Mouse (Mus musculus) liver, postnatal 0 days (tissue): ENCODE measurements around the gene Usp12. TPM values are rescaled to one million over a fixed set of nuclear protein-coding genes. Genes with fewer than 3 reads are reported as not detected.

Source experiments
- ATAC-seq: fragments of 200-750 bp; cut with Nextera tagmentation; 2 replicates; pipeline ENCODE4 v1.8.0; 2017; ENCODE audit warnings: mild to moderate bottlenecking, moderate library complexity
- DNase-seq: peaks from one replicate; pipeline ENCODE4 v3.0.0-alpha.2; 2016
- H3K27ac ChIP-seq: fragments of 300-500 bp; sonication (generic); 2 replicates; pipeline ENCODE4 v1.5.1; 2014; ENCODE audit warnings: antibody characterized with exemption, moderate library complexity, mild to moderate bottlenecking, low read depth
- H3K27me3 ChIP-seq: fragments of 300-500 bp; sonication (generic); 2 replicates; pipeline ENCODE4 v1.6.1; 2014; ENCODE audit warnings: low read length, control low read depth, mixed read lengths; ENCODE audit not compliant: insufficient read depth
- H3K36me3 ChIP-seq: fragments of 300-500 bp; sonication (generic); replicated peaks from 2 replicates; pipeline ENCODE4 v1.6.1; 2014; ENCODE audit warnings: mild to moderate bottlenecking, control low read depth, low read length, moderate library complexity, mixed read lengths; ENCODE audit not compliant: insufficient read depth
- H3K4me1 ChIP-seq: fragments of 300-500 bp; sonication (generic); 2 replicates; pipeline ENCODE4 v1.6.1; 2014; ENCODE audit warnings: antibody characterized with exemption, mild to moderate bottlenecking, control low read depth; ENCODE audit not compliant: insufficient read depth
- H3K4me2 ChIP-seq: fragments of 300-500 bp; sonication (generic); 2 replicates; pipeline ENCODE4 v1.6.1; 2014; ENCODE audit warnings: low read depth, mild to moderate bottlenecking, low read length, moderate library complexity, mixed read lengths
- H3K4me3 ChIP-seq: fragments of 300-500 bp; sonication (generic); 2 replicates; pipeline ENCODE4 v1.5.1; 2014; ENCODE audit warnings: low read depth, low read length
- H3K9ac ChIP-seq: fragments of 300-500 bp; sonication (generic); replicated peaks from 2 replicates; pipeline ENCODE4 v1.6.1; 2014; ENCODE audit warnings: mild to moderate bottlenecking, moderate library complexity
- H3K9me3 ChIP-seq: fragments of 300-500 bp; sonication (generic); 2 replicates; pipeline ENCODE4 v1.6.1; 2016; ENCODE audit warnings: mild to moderate bottlenecking, control low read depth, low read length, mixed read lengths
- CTCF ChIP-seq: sonication (generic); IDR thresholded peaks from 2 replicates; pipeline ENCODE4 v1.5.1; 2016; ENCODE audit warnings: antibody characterized with exemption, low read depth
- EP300 ChIP-seq: IDR thresholded peaks from 2 replicates; pipeline ENCODE4 v1.6.1; 2016; ENCODE audit warnings: antibody characterized with exemption, low read depth, mild to moderate bottlenecking
- WGBS: fragments of 180-500 bp; shearing (Covaris S2); extraction: QIAGEN DNeasy Blood & Tissue Kit; methylation state at CpG from one replicate; pipeline ENCODE4 v1.1.7; 2014; ENCODE audit not compliant: insufficient replicate concordance; 5-methylcytosine and 5-hydroxymethylcytosine counted together
- polyA plus RNA-seq: library from polyadenylated mRNA; unstranded; fragments of >200 nt; fragmentation: Nextera tagmentation; extraction: Ambion mirVana; gene quantifications from 2 replicates; pipeline ENCODE4 v1.2.1, GENCODE M21; 2015

The Usp12 gene
- polyA plus RNA-seq, 1 experiment from 2014 or later: 6.8 TPM

DNA sequence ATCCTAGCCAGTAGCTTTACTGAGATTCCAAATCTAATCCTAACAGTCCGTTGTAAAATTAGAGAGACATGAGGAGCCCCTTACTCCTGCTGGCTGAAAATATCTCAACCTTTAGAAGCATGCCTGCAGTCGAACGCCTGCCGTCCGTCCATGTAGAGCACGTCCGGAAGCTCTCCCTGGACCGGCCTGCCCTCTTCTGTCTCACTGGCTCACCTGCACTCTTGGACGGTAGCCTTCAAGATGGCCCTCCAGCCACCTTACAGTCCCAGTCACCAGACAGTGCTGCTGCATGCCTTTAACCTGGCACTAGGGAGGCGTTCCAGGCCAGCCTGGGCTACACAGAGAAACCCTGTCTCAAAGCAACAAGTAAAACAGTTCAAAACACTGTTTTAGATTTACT lies 11.5 kb downstream of the Usp12 start:
- Histone ChIP-seq H3K27me3 (no peaks in the 10 kb centered on the region), H3K4me1 (peaks cover 29% of the 10 kb centered on the region)

DNA sequence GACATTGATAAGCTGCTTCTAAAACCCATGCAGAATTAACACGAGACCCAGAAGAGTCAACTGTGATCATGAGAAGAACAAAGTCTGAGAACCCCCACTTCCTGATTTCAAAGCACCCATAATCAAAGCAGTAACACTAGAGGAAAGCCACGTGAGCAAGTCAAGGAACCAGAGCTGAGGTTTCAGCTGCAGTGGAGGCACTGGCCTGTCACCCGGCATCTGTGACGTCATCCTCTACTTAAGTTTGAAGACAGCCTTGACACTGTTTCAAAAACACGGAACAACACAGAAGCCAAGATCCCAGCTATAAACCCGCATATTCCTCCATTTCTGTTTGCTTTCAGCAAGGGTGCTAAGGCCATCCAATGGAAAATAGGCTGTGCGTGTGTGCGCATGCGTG lies 13.1 kb downstream of the Usp12 start:
- 47% methylated on average over 9 of the region's 9 CpGs for WGBS
- Histone ChIP-seq H3K36me3 (no peaks in the 10 kb centered on the region), H3K27me3 (no peaks in the 10 kb centered on the region), H3K9ac (no peak overlapping the region), H3K4me1 (peaks cover 35% of the 10 kb centered on the region), H3K4me2 (no peak overlapping the region), H3K9me3 (no peaks in the 10 kb centered on the region), H3K4me3 (no peak overlapping the region), H3K27ac (0 out of 2 replicates have a peak overlapping the region, but pooled peaks have one; percentile 16)
- TF ChIP-seq CTCF (no peak), EP300 (no peak)
- ATAC-seq (peak; percentile 53), DNase-seq (no peak)

More for the DNA sequence above, 11.5 kb downstream of the Usp12 start:
- no peak overlapping the region for H3K9ac ChIP-seq
- no peaks in the 10 kb centered on the region for H3K36me3 ChIP-seq
- no peak overlapping the region for H3K4me3 ChIP-seq
- no peak overlapping the region for H3K4me2 ChIP-seq
- ATAC-seq (no peak), DNase-seq (no peak)
- no peak overlapping the region for H3K27ac ChIP-seq
- WGBS: 84% methylated on average over 10 of the region's 10 CpGs
- TF ChIP-seq CTCF: 0 out of 2 replicates have a peak, but pooled peaks have one; percentile 26
- no peak for TF ChIP-seq EP300
- H3K9me3 ChIP-seq: no peaks in the 10 kb centered on the region

DNA sequence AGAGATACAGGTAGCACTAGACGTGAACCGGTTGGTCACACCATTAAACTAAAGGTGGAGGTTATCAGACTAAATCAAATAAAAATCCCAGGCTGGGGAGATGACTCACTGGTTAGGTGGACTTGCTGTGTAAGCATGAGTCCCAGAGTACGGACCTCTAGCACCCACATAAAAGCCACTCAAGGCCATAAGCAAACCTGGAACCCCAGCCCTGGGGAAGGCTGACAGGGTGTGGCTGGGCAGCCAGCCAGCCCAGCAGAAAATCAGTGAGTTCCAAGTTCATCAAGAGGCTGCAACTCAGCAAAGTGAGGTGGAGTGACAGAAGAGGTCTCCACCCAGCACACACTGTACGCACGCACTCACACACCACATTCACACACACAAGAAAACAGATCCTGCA lies 14.9 kb downstream of the Usp12 start:
- Histone ChIP-seq H3K4me3 (no peak overlapping the region), H3K36me3 (no peaks in the 10 kb centered on the region), H3K4me2 (no peak overlapping the region), H3K4me1 (peaks cover 34% of the 10 kb centered on the region), H3K9ac (no peak overlapping the region), H3K9me3 (no peaks in the 10 kb centered on the region), H3K27me3 (no peaks in the 10 kb centered on the region), H3K27ac (no peak overlapping the region)
- 42% methylated on average over 5 of the region's 5 CpGs for WGBS
- ATAC-seq (peak; percentile 57), DNase-seq (peak; percentile 55)
- TF ChIP-seq EP300 (no peak), CTCF (no peak)

DNA sequence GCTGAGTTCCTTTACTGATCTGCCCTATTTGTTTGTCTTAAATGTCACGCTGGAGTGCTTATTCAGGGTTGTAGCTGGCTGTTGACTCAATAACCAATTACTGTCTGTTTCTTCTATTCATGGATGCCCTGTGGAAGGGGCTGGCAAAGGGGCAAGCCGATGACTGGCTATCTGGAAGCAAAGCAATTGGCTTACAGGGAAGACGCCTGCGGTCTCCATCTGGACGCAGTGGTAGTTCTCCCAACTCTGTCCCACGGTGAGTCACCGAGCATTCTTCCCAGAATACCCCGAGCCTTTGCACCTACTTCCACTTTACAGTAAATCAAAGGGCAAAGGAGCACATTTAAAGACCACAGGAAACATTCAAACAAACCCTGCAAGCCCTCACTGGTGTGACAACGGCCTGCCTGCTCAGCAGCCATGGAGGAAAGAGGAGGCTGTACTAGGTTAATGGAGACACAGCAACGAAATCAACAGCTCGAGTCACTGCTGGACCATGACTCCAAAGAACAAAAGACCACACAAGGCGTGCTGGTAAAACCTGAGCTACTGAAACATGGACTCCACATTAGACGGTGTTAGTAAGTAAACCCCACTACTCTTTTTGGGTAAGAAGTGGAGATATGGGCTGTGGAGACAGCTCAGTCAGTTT lies 17.7 kb downstream of the Usp12 start:
- H3K27me3 ChIP-seq: no peaks in the 10 kb centered on the region
- no peaks in the 10 kb centered on the region for H3K9me3 ChIP-seq
- H3K27ac ChIP-seq: no peak overlapping the region
- no peaks in the 10 kb centered on the region for H3K36me3 ChIP-seq
- WGBS: 47% methylated on average over 13 of the region's 13 CpGs
- no peak for TF ChIP-seq EP300
- TF ChIP-seq CTCF: no peak
- H3K4me3 ChIP-seq: no peak overlapping the region
- ATAC-seq (peak; percentile 26; the same call in 1 of the 2 replicates), DNase-seq (no peak)
- H3K4me2 ChIP-seq: no peak overlapping the region
- H3K9ac ChIP-seq: no peak overlapping the region
- H3K4me1 ChIP-seq: peaks cover 36% of the 10 kb centered on the region

DNA sequence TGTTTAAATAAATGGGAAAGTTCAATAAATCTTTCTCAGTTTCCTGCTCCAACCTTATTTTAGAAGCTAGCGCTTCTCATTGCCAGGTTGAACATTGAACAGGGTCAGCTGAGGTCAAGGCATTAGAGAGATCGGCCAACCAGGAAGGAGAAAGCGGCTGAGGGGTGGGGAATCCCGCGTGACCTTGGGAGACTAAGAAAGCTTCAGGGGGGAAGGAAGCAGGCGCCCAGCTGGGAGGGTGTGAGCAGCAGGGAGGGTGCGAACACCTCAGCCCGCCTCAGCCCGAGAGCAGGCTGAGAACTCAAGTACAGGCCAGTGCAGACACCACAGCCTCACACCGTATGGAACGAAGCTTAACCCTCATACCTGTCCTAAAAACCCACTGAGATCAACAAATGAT lies 22.8 kb downstream of the Usp12 start:
- Histone ChIP-seq H3K9ac (no peak overlapping the region), H3K36me3 (0 out of 2 replicates have a peak, but pooled peaks cover under 1% of the 10 kb centered on the region), H3K27ac (0 out of 2 replicates have a peak overlapping the region, but pooled peaks have one; percentile 7), H3K4me1 (peaks cover 16% of the 10 kb centered on the region), H3K27me3 (no peaks in the 10 kb centered on the region), H3K4me2 (0 out of 2 replicates have a peak overlapping the region, but pooled peaks have one; percentile 10), H3K4me3 (no peak overlapping the region), H3K9me3 (no peaks in the 10 kb centered on the region)
- 0 out of 2 replicates have a peak, but pooled peaks have one; percentile 23 for ATAC-seq
- no peak for DNase-seq
- WGBS: 20% methylated on average over 11 of the region's 11 CpGs
- TF ChIP-seq EP300: no peak
- no peak for TF ChIP-seq CTCF

DNA sequence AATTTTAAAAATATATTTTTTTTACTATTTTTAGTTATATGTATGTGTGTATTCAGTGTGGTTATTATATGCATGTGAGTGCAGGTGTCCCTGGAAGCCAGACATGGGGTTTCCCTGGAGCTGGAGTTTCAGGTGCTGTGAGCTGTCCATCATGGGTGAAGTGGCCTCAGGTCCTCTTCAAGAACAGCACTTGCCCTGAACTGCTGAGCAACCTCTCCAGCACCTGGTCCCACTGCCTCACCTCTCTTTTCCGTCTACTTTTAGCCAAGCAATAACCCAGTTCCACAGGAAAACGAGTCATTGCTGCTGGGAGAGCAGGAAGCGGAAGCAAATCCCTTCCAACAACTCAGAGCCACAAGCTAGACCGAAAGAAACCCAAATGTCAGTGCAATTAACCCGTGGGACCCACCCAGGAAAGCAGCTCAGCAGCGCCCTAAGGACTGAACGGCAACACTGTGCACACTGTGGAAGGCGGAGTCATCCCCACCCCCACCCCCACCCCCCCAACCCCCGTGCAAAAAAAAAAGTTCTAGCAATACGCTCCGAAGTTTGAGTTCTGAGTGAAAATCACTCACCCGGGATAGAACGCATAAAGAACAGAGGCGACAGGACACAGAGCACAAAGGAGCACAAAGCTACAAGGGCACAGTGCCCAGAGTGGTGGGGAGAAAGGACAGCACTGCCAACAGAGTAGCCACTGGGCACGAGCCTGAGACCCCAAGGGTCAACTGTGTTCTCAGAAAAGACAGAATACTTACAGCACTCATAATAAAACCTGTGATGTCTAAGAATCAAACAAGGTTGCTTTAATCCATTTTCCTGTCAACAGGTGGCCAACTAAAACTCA lies 24.6 kb downstream of the Usp12 start:
- H3K4me2 ChIP-seq: no peak overlapping the region
- no peak overlapping the region for H3K9ac ChIP-seq
- peaks cover 12% of the 10 kb centered on the region for H3K4me1 ChIP-seq
- H3K36me3 ChIP-seq: peaks cover 7% of the 10 kb centered on the region; the same call in 1 of the 2 replicates
- WGBS: 66% methylated on average over 15 of the region's 15 CpGs
- H3K9me3 ChIP-seq: no peaks in the 10 kb centered on the region
- DNase-seq: no peak
- H3K27me3 ChIP-seq: no peaks in the 10 kb centered on the region
- no peak for ATAC-seq
- TF ChIP-seq CTCF: no peak
- no peak for TF ChIP-seq EP300
- H3K4me3 ChIP-seq: no peak overlapping the region
- H3K27ac ChIP-seq: no peak overlapping the region
